Mouse (Mus musculus) forebrain, embryonic 11.5 days (tissue): ENCODE measurements around the gene Olfr483. TPM values are rescaled to one million over a fixed set of nuclear protein-coding genes. Genes with fewer than 3 reads are reported as not detected.

ENCODE experiments used
- ATAC-seq: fragments of 200-750 bp; cut with Nextera tagmentation; replicated peaks from 2 replicates; pipeline ENCODE4 v1.8.0; 2017; ENCODE audit warnings: moderate TSS enrichment; ENCODE audit not compliant: low FRiP score
- DNase-seq: peaks from one replicate; pipeline ENCODE4 v3.0.0-alpha.2; 2017; ENCODE audit warnings: low spot score
- H3K27ac ChIP-seq: fragments of 300-500 bp; sonication (generic); 2 replicates; pipeline ENCODE4 v1.5.1; 2014; ENCODE audit warnings: low read depth, low read length
- H3K27me3 ChIP-seq: fragments of 300-500 bp; sonication (generic); 2 replicates; pipeline ENCODE4 v1.6.1; 2014; ENCODE audit warnings: mild to moderate bottlenecking, low read length, mixed read lengths; ENCODE audit not compliant: control insufficient read depth, insufficient read depth
- H3K36me3 ChIP-seq: fragments of 300-500 bp; sonication (generic); 2 replicates; pipeline ENCODE4 v1.6.1; 2014; ENCODE audit warnings: mild to moderate bottlenecking, low read length, moderate library complexity, mixed read lengths; ENCODE audit not compliant: control insufficient read depth, insufficient read depth
- H3K4me1 ChIP-seq: fragments of 300-500 bp; sonication (generic); replicated peaks from 2 replicates; pipeline ENCODE4 v1.6.1; 2014; ENCODE audit warnings: low read length, mixed read lengths; ENCODE audit not compliant: control insufficient read depth, insufficient read depth
- H3K4me2 ChIP-seq: fragments of 300-500 bp; sonication (generic); 2 replicates; pipeline ENCODE4 v1.6.1; 2014; ENCODE audit warnings: low read depth, mild to moderate bottlenecking, low read length, moderate library complexity, mixed read lengths; ENCODE audit not compliant: severe bottlenecking
- H3K4me3 ChIP-seq: fragments of 300-500 bp; sonication (generic); 2 replicates; pipeline ENCODE4 v1.5.1; 2014; ENCODE audit warnings: low read depth, low read length
- H3K9ac ChIP-seq: fragments of 300-500 bp; sonication (generic); 2 replicates; pipeline ENCODE4 v1.6.1; 2014; ENCODE audit warnings: low read length
- H3K9me3 ChIP-seq: fragments of 300-500 bp; sonication (generic); 2 replicates; pipeline ENCODE4 v1.6.1; 2016; ENCODE audit warnings: low read length, mixed read lengths; ENCODE audit not compliant: control insufficient read depth
- WGBS: fragments of 180-500 bp; shearing (Covaris S2); extraction: QIAGEN DNeasy Blood & Tissue Kit; methylation state at CpG from one replicate; pipeline ENCODE4 v1.1.7; 2014; 5-methylcytosine and 5-hydroxymethylcytosine counted together
- polyA plus RNA-seq: library from polyadenylated mRNA; unstranded; fragments of >200 nt; fragmentation: Nextera tagmentation; extraction: Ambion mirVana; gene quantifications from 2 replicates; pipeline ENCODE4 v1.2.1, GENCODE M21; 2014

Gene Olfr483
- not detected in 2 replicates for polyA plus RNA-seq

DNA sequence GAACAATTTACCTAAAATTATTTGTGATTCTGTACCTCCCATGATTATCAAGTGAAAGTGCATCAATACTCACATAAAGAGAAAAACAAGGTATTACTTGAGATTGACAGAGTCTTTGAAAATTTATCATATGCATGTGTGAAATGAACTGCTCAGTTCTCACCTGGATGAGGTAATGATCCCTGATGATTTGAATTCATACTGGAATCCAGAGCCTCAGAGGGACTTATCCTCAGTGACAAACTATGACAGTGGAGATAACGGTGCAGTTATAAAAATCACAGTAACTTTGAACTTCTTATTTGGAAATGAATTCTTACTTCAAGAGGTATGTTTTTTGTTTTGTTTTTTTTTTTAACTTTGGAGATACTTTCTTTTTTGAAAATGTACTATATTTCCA is at the start of gene Olfr483:
Gene Olfr483 (plus strand): TSS at position 301 of the 400 bp plus-strand sequence.
- Histone ChIP-seq H3K27me3 (no peaks in the 10 kb centered on the region), H3K36me3 (no peaks in the 10 kb centered on the region), H3K27ac (no peak within 1 kb of the TSS), H3K9ac (no peak within 1 kb of the TSS), H3K4me1 (no peaks in the 10 kb centered on the region), H3K4me2 (no peak within 1 kb of the TSS), H3K4me3 (no peak within 1 kb of the TSS), H3K9me3 (no peaks in the 10 kb centered on the region)
- ATAC-seq (no peak), DNase-seq (no peak)
- WGBS = 84% methylated on average over 1 of the region's 1 CpGs

- H3K27me3 ChIP-seq = no peaks in the 10 kb centered on the region
- H3K4me2 ChIP-seq = no peak within 1 kb of the TSS
- ATAC-seq (no peak), DNase-seq (no peak)
- no peaks in the 10 kb centered on the region for H3K36me3 ChIP-seq
- no peak within 1 kb of the TSS for H3K9ac ChIP-seq
- H3K9me3 ChIP-seq = no peaks in the 10 kb centered on the region; the same call in 1 of the 2 replicates
- H3K27ac ChIP-seq = no peak within 1 kb of the TSS
- H3K4me1 ChIP-seq = no peaks in the 10 kb centered on the region
- WGBS = 89% methylated on average over 1 of the region's 1 CpGs
- H3K4me3 ChIP-seq = no peak within 1 kb of the TSS
These were observed 33.4 kb upstream of the Olfr483 start, which contains the start of gene Olfr480 for GRCm38 (mm10) chr7:108067246-108067645. TSS of gene Olfr480 (minus strand) at chr7:108067346.

DNA sequence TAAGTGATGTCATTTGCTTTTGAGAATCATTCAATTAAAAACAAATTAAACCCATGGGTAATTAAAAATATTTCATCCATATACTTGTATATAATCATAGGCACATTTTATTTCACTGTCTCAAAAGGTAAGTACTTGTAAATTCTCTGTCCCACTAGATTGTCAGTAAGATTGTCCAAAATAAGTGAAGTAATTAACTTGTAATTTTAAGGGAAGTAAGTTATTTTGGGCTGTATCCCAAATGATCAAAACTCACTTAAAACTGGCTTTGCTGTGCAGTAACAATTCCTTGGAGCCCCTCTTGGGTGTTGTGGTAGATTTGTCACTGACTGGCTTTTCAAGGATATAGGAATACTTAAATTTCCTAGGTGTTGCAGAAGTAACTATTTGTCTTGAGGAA is 21.1 kb upstream of the Olfr483 start, which contains the start of gene Olfr481:
Gene Olfr481 (plus strand): TSS at position 301 of the 400 bp plus-strand sequence.
- ATAC-seq = no peak

DNA sequence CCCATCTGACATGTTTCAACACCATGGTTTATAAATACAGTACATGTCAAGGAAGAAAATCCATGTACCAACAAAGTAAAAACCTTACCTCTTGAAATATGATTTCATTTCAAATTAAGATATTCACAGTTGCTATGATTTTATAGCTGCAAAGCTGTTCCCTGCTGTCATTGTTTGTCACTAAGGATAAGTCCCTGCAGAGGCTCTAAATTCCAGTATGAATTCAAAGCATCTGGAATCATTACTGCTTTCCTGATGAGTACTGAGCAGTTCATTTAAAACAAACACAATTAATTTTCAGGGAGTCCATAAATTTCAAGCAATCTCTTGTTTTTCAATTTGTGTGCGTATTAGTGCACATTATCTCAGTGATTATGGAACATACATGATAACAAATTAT is 3.2 kb upstream of the Olfr483 start, which contains the start of gene Olfr482:
Gene Olfr482 (minus strand): TSS at position 101 of the 400 bp plus-strand sequence.
- H3K4me1 ChIP-seq = no peaks in the 10 kb centered on the region
- H3K4me2 ChIP-seq = no peak within 1 kb of the TSS
- ATAC-seq (no peak), DNase-seq (no peak)
- no peaks in the 10 kb centered on the region for H3K36me3 ChIP-seq
- 88% methylated on average over 1 of the region's 1 CpGs for WGBS
- H3K4me3 ChIP-seq = no peak within 1 kb of the TSS
- H3K27me3 ChIP-seq = no peaks in the 10 kb centered on the region
- no peak within 1 kb of the TSS for H3K27ac ChIP-seq
- H3K9me3 ChIP-seq = no peaks in the 10 kb centered on the region
- H3K9ac ChIP-seq = no peak within 1 kb of the TSS

More for the DNA sequence above, 21.1 kb upstream of the Olfr483 start, which contains the start of gene Olfr481:
- Histone ChIP-seq H3K9me3 (no peaks in the 10 kb centered on the region), H3K4me2 (no peak within 1 kb of the TSS), H3K9ac (no peak within 1 kb of the TSS), H3K27me3 (no peaks in the 10 kb centered on the region), H3K4me3 (no peak within 1 kb of the TSS), H3K27ac (no peak within 1 kb of the TSS), H3K4me1 (no peaks in the 10 kb centered on the region), H3K36me3 (no peaks in the 10 kb centered on the region)
- DNase-seq = no peak

DNA sequence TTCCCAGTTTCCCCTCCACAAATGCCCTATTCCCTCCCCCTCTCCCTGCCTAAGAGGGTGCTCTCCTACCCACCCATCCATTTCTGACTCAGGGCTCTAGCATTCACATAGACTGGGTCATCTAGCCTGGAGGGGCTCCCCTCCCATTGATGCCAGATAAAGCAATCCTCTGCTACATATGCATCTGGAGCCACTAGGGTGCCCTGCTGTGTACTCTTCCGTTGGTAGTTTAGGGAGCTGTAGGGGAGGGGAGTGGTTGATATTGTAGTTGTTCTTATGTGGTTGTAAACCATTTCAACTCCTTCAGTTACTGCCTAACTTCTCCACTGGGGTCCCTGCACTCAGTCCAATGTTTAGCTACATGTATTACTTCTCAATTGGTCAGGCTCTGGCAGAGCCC is 20.0 kb downstream of the Olfr483 start:
- no peak overlapping the region for H3K4me3 ChIP-seq

DNA sequence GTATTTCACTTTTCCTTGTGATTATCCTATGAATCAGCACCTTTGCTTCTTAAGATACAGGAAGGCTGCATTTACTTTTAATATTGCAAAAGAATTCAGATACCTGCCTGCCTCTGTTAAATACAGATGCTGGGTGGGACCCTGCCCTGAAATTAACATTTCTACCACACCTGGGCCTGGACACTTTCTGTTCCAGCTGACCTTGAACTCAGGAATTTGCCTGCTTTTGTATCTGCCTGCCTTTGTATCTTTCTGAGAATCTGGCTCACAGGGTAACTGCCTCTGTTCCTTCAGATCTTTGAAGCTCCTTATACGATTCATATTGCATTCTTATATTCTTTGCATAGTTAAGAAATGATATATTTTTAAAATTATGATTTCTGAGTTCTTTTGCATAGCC is 20.8 kb downstream of the Olfr483 start:
- Histone ChIP-seq H3K4me3 (no peak overlapping the region), H3K27me3 (no peaks in the 10 kb centered on the region), H3K36me3 (no peaks in the 10 kb centered on the region), H3K27ac (no peak overlapping the region), H3K4me1 (no peaks in the 10 kb centered on the region), H3K9ac (no peak overlapping the region), H3K9me3 (no peaks in the 10 kb centered on the region), H3K4me2 (no peak overlapping the region)
- ATAC-seq = no peak
- 85% methylated on average over 1 of the region's 1 CpGs for WGBS
- no peak for DNase-seq

More for the DNA sequence above, 20.0 kb downstream of the Olfr483 start:
- WGBS = 24% methylated on average over 1 of the region's 1 CpGs
- Histone ChIP-seq H3K27ac (no peak overlapping the region), H3K27me3 (no peaks in the 10 kb centered on the region), H3K4me2 (no peak overlapping the region), H3K4me1 (no peaks in the 10 kb centered on the region), H3K9me3 (no peaks in the 10 kb centered on the region), H3K9ac (no peak overlapping the region), H3K36me3 (no peaks in the 10 kb centered on the region)
- ATAC-seq = no peak
- no peak for DNase-seq

GRCm38 (mm10) chr7:108127349-108127748 is 26.7 kb downstream of the Olfr483 start, which contains the start of gene Olfr484:
TSS of gene Olfr484 (minus strand) at chr7:108127449.
- H3K27ac ChIP-seq = no peak within 1 kb of the TSS
- no peak within 1 kb of the TSS for H3K4me2 ChIP-seq
- H3K4me1 ChIP-seq = no peaks in the 10 kb centered on the region
- DNase-seq (no peak), ATAC-seq (no peak)
- no peaks in the 10 kb centered on the region for H3K36me3 ChIP-seq
- no peaks in the 10 kb centered on the region for H3K9me3 ChIP-seq
- no peak within 1 kb of the TSS for H3K4me3 ChIP-seq
- no peak within 1 kb of the TSS for H3K9ac ChIP-seq
- no peaks in the 10 kb centered on the region for H3K27me3 ChIP-seq

Other genes starting within 250 kb of the Olfr483 start
- not detected in 2 replicates for gene Olfr472, start 202.9 kb upstream of the Olfr483 start, polyA plus RNA-seq
- gene Olfr473, start 170.4 kb upstream of the Olfr483 start, polyA plus RNA-seq = not detected in 2 replicates
- gene Olfr474, start 146.2 kb upstream of the Olfr483 start, polyA plus RNA-seq = not detected in 2 replicates
- not detected in 2 replicates for gene Olfr476, start 136.0 kb upstream of the Olfr483 start, polyA plus RNA-seq
- gene Olfr477, start 114.2 kb upstream of the Olfr483 start, polyA plus RNA-seq = not detected in 2 replicates
- not detected in 2 replicates for gene Olfr478, start 66.9 kb upstream of the Olfr483 start, polyA plus RNA-seq
- not detected in 2 replicates for gene Olfr479, start 50.2 kb upstream of the Olfr483 start, polyA plus RNA-seq
- gene Olfr480, start 33.5 kb upstream of the Olfr483 start, polyA plus RNA-seq = not detected in 2 replicates
- not detected in 2 replicates for gene Olfr481, start 21.0 kb upstream of the Olfr483 start, polyA plus RNA-seq
- gene Olfr482, start 3.3 kb upstream of the Olfr483 start, polyA plus RNA-seq = not detected in 2 replicates
- gene Olfr484, start 26.6 kb downstream of the Olfr483 start, polyA plus RNA-seq = not detected in 2 replicates
- not detected in 2 replicates for gene Olfr485, start 59.0 kb downstream of the Olfr483 start, polyA plus RNA-seq
- gene Olfr486, start 71.9 kb downstream of the Olfr483 start, polyA plus RNA-seq = not detected in 2 replicates
- gene Olfr487, start 113.8 kb downstream of the Olfr483 start, polyA plus RNA-seq = not detected in 2 replicates
- gene Olfr488, start 157.5 kb downstream of the Olfr483 start, polyA plus RNA-seq = not detected in 2 replicates
- not detected in 2 replicates for gene Olfr490, start 188.1 kb downstream of the Olfr483 start, polyA plus RNA-seq
- not detected in 2 replicates for gene Olfr491, start 212.6 kb downstream of the Olfr483 start, polyA plus RNA-seq
- not detected in 2 replicates for gene Olfr492, start 222.8 kb downstream of the Olfr483 start, polyA plus RNA-seq
- gene Olfr493, start 246.1 kb downstream of the Olfr483 start, polyA plus RNA-seq = not detected in 2 replicates